Mouse (Mus musculus) forebrain, embryonic 16.5 days (tissue): Measurements from ENCODE around the gene Mthfs. TPM values are rescaled to one million over a fixed set of nuclear protein-coding genes. Genes with fewer than 3 reads are reported as not detected.

ENCODE experiments used
- ATAC-seq: fragments of 200-750 bp; cut with Nextera tagmentation; 2 replicates; pipeline ENCODE4 v1.8.0; 2017; ENCODE audit warnings: mild to moderate bottlenecking, moderate library complexity
- H3K27ac ChIP-seq: fragments of 300-500 bp; sonication (generic); 2 replicates; pipeline ENCODE4 v1.5.1; 2014; ENCODE audit warnings: low read length, control low read depth
- H3K27me3 ChIP-seq: fragments of 300-500 bp; sonication (generic); replicated peaks from 2 replicates; pipeline ENCODE4 v1.6.1; 2014; ENCODE audit warnings: low read length; ENCODE audit not compliant: control insufficient read depth, insufficient read depth
- H3K36me3 ChIP-seq: fragments of 300-500 bp; sonication (generic); 2 replicates; pipeline ENCODE4 v1.6.1; 2014; ENCODE audit not compliant: control insufficient read depth, insufficient read depth
- H3K4me1 ChIP-seq: fragments of 300-500 bp; sonication (generic); replicated peaks from 2 replicates; pipeline ENCODE4 v1.6.1; 2014; ENCODE audit warnings: low read length; ENCODE audit not compliant: control insufficient read depth, insufficient read depth
- H3K4me2 ChIP-seq: fragments of 300-500 bp; sonication (generic); 2 replicates; pipeline ENCODE4 v1.6.1; 2014; ENCODE audit warnings: mild to moderate bottlenecking, low read length, control low read depth
- H3K4me3 ChIP-seq: fragments of 300-500 bp; sonication (generic); replicated peaks from 2 replicates; pipeline ENCODE4 v1.5.1; 2014; ENCODE audit warnings: mild to moderate bottlenecking, low read length, control low read depth
- H3K9ac ChIP-seq: fragments of 300-500 bp; sonication (generic); replicated peaks from 2 replicates; pipeline ENCODE4 v1.6.1; 2014; ENCODE audit warnings: low read depth, low read length, control low read depth
- H3K9me3 ChIP-seq: fragments of 300-500 bp; sonication (generic); 2 replicates; pipeline ENCODE4 v1.6.1; 2016; ENCODE audit warnings: low read length; ENCODE audit not compliant: control insufficient read depth
- WGBS: fragments of 180-500 bp; shearing (Covaris S2); extraction: QIAGEN DNeasy Blood & Tissue Kit; methylation state at CpG from one replicate; pipeline ENCODE4 v1.1.7; 2014; 5-methylcytosine and 5-hydroxymethylcytosine counted together
- polyA plus RNA-seq: library from polyadenylated mRNA; unstranded; fragments of >200 nt; fragmentation: Nextera tagmentation; extraction: Ambion mirVana; gene quantifications from 2 replicates; pipeline ENCODE4 v1.2.1, GENCODE M21; 2015

Mthfs gene
- polyA plus RNA-seq, 1 experiment from 2014 or later = 10.6 TPM

DNA sequence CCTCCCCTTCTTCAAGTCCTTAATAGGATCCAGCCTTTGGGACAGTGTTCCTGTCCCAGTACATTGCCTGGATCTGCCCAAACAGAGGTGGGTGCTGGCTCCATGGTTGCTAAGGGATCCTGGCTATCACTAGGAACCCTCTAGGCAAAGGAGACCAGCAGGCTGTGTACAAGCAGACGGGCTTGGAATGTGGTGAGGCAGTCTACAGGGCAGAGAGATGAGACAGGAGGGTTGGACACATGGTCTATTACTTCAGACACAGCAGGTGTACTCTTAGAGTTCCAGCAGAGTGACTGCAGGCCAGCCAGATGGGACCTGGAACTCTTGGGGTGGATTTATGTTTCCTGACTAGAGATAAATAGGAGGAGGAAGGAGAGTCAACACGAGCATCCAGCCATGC is 59.9 kb downstream of the Mthfs start:
- H3K27me3 ChIP-seq = no peaks in the 10 kb centered on the region
- H3K27ac ChIP-seq = no peak overlapping the region
- H3K4me3 ChIP-seq = no peak overlapping the region
- H3K9me3 ChIP-seq = no peaks in the 10 kb centered on the region
- H3K4me1 ChIP-seq = no peaks in the 10 kb centered on the region
- H3K36me3 ChIP-seq = no peaks in the 10 kb centered on the region
- no peak overlapping the region for H3K4me2 ChIP-seq
- 95% methylated on average over 2 of the region's 2 CpGs for WGBS
- ATAC-seq = no peak
- no peak overlapping the region for H3K9ac ChIP-seq

- no peaks in the 10 kb centered on the region for H3K27me3 ChIP-seq
- no peak for ATAC-seq
- H3K4me1 ChIP-seq = no peaks in the 10 kb centered on the region
- H3K4me3 ChIP-seq = no peak overlapping the region
- H3K9me3 ChIP-seq = no peaks in the 10 kb centered on the region
- no peak overlapping the region for H3K4me2 ChIP-seq
- no peaks in the 10 kb centered on the region for H3K36me3 ChIP-seq
- 83% methylated on average over 7 of the region's 7 CpGs for WGBS
- H3K27ac ChIP-seq = no peak overlapping the region
- no peak overlapping the region for H3K9ac ChIP-seq
Observed at GRCm38 (mm10) chr9:89273766-89274165, 63.3 kb downstream of the Mthfs start.

DNA sequence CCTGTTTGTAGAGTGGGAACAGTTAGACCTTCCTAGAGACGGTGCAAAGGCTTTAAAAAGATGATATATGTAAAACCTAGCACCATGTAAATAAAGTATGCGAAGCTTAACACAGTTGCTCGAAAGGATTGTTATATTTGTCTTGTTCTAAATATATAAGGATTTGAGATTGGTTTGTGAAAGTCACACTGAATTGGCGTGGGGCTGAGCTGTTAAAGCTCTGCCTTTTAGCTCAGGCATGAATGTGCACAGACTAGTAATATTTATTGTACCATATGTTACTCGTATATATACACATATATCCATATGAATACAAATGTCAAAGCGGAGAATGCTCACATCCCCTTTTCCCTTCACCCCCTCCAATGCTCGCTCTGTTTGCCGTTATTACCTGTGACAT is 67.7 kb downstream of the Mthfs start:
- no peaks in the 10 kb centered on the region for H3K27me3 ChIP-seq
- no peaks in the 10 kb centered on the region for H3K36me3 ChIP-seq
- no peaks in the 10 kb centered on the region for H3K9me3 ChIP-seq
- H3K4me2 ChIP-seq = no peak overlapping the region
- no peak overlapping the region for H3K27ac ChIP-seq
- no peak overlapping the region for H3K9ac ChIP-seq
- no peaks in the 10 kb centered on the region for H3K4me1 ChIP-seq
- WGBS = 83% methylated on average over 8 of the region's 8 CpGs
- peak; percentile 61; the same call in 1 of the 2 replicates for ATAC-seq
- no peak overlapping the region for H3K4me3 ChIP-seq

- Histone ChIP-seq H3K4me2 (no peak overlapping the region), H3K9ac (no peak overlapping the region), H3K27me3 (no peaks in the 10 kb centered on the region), H3K9me3 (no peaks in the 10 kb centered on the region), H3K27ac (no peak overlapping the region), H3K4me1 (no peaks in the 10 kb centered on the region), H3K4me3 (no peak overlapping the region), H3K36me3 (no peaks in the 10 kb centered on the region)
- WGBS = 93% methylated on average over 2 of the region's 2 CpGs
- ATAC-seq = no peak
Observed at GRCm38 (mm10) chr9:89282374-89283068, 72.0 kb downstream of the Mthfs start.

- Histone ChIP-seq H3K9me3 (no peaks in the 10 kb centered on the region), H3K27me3 (no peaks in the 10 kb centered on the region), H3K4me1 (no peaks in the 10 kb centered on the region), H3K4me3 (no peak overlapping the region), H3K9ac (no peak overlapping the region), H3K4me2 (no peak overlapping the region), H3K36me3 (no peaks in the 10 kb centered on the region), H3K27ac (no peak overlapping the region)
- 55% methylated on average over 2 of the region's 2 CpGs for WGBS
- ATAC-seq = no peak
Observed at GRCm38 (mm10) chr9:89288037-89288436, 77.6 kb downstream of the Mthfs start.

DNA sequence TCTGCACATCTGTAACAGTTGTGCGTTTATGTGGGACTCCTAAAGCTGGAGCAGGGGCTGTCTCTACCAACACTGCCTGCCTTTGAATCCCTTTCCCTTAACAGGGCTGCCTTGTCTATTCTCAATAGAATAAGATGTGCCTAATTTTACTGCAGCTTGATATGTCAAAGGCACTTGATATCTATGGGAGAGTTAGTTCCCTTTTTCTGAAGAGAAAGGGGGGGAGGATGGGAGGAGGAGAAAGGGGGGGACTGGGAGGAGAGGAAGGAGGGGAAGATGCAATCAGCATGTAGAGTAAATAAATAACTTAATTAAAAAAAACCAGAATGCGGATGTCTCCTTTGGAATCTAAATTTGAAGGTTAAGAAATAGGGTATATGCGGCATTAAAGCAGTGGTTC is 82.9 kb downstream of the Mthfs start:
- WGBS = 93% methylated on average over 3 of the region's 3 CpGs
- Histone ChIP-seq H3K4me1 (no peaks in the 10 kb centered on the region), H3K9ac (no peak overlapping the region), H3K27ac (no peak overlapping the region), H3K27me3 (no peaks in the 10 kb centered on the region), H3K9me3 (no peaks in the 10 kb centered on the region), H3K4me3 (no peak overlapping the region), H3K36me3 (no peaks in the 10 kb centered on the region), H3K4me2 (no peak overlapping the region)
- ATAC-seq = no peak

DNA sequence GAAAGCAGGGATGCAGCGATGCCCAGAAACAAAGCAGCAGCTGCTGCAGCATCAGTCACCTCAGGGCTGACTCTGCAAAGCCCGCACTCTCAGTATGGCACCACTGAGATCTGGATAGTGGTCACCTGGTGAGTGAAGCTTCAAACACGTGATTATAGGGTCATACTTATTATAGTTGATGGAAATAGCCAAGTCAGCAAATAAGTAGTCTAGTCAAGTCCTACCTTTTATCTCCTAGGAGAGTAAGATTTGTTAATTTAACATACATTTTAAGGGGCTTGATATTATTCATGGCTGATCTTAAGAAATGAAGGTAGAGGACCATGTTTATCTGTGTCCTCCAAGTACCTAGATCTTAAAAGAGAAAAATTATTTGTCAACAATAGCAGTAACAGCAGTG is 83.6 kb downstream of the Mthfs start:
- Histone ChIP-seq H3K27ac (no peak overlapping the region), H3K4me1 (no peaks in the 10 kb centered on the region), H3K36me3 (no peaks in the 10 kb centered on the region), H3K9ac (no peak overlapping the region), H3K4me3 (no peak overlapping the region), H3K27me3 (no peaks in the 10 kb centered on the region), H3K4me2 (no peak overlapping the region), H3K9me3 (no peaks in the 10 kb centered on the region)
- WGBS = 69% methylated on average over 3 of the region's 3 CpGs
- ATAC-seq = no peak

DNA sequence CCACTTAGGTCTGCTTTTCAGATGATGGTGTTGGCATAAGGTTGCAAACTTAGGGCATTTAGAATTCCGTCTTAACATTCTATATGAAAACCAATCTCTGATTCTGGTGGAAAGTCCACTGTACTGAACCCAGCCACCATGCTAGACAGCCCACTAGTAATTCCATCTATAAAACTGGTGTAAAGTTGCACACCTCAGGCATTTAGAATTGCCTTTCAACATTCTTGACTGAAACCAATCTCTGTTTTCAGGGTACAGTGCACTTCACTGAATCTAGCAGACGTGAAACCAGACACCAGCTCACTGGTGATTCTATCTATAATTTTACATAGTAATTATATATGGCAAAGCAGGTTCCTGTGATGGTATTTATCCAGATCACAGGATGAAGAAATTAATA is 95.2 kb downstream of the Mthfs start:
- Histone ChIP-seq H3K36me3 (no peaks in the 10 kb centered on the region), H3K9me3 (no peaks in the 10 kb centered on the region), H3K27ac (no peak overlapping the region), H3K4me3 (no peak overlapping the region), H3K4me2 (no peak overlapping the region), H3K4me1 (no peaks in the 10 kb centered on the region), H3K27me3 (no peaks in the 10 kb centered on the region), H3K9ac (no peak overlapping the region)
- ATAC-seq = no peak
- 84% methylated on average over 2 of the region's 2 CpGs for WGBS

DNA sequence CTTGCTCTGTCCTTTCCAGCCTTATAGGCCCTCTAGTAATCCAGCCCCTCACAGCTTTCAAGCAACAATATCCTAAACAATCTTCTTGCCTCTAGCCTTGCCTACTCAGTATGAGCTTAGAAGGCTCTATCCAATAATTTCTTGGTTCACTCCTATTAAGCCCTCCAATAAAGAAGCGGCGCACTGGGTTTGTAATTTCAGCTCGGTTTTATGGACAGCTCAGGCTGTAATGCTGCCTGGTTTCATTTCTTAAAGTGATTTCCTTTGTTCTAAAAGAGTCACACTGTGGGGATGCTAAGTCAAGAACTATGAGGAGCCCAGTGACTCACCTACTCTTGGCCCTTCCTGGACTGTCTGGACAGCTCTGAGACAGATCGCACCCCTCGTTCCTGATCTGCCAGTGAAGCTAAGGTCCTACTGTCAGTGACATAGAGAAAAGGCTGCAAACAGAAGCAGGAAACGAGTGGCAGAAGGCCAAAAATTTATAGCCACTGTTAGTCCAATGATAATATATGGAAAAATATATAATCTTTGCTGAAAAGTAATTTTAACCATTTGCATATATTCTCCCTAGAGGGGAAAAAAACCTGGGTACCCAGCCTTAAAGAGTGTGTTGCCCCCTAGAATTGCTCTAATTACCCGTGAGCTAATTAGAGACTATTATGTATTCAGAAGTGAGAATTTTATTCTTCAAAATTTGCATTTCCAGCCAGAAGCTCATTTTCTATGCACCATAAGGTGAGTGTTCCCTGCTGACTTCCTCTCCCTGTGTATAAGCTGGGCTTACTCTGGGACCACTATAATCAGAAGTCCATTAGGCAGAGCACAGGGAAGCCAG is 98.1 kb downstream of the Mthfs start:
- H3K4me3 ChIP-seq = no peak overlapping the region
- no peak overlapping the region for H3K27ac ChIP-seq
- 66% methylated on average over 7 of the region's 7 CpGs for WGBS
- ATAC-seq = peak; percentile 75
- no peak overlapping the region for H3K4me2 ChIP-seq
- H3K9me3 ChIP-seq = no peaks in the 10 kb centered on the region
- H3K27me3 ChIP-seq = no peaks in the 10 kb centered on the region
- H3K36me3 ChIP-seq = no peaks in the 10 kb centered on the region
- H3K9ac ChIP-seq = no peak overlapping the region
- H3K4me1 ChIP-seq = no peaks in the 10 kb centered on the region
